ENCODE assay signal across 9 mouse cellular contexts in genomic region chr12:85164996-85165395, GRCm38 (mm10). TPM values are rescaled to one million over a fixed set of nuclear protein-coding genes. Genes with fewer than 3 reads are reported as not detected.
"Had no signal": no experiment of that assay in that cellular context is flagged by ENCODE, and none has a peak within 500 bp of the region (broad histone marks: within the 10 kb centered on the region; RNA-seq: fewer than 3 reads in every experiment).

No protein-coding gene starts in this region.

- ATAC-seq: midbrain, embryonic 13.5 days had no signal

- H3K4me2 ChIP-seq: liver, embryonic 13.5 days; midbrain, embryonic 13.5 days had no signal

- H3K9ac ChIP-seq: liver, embryonic 13.5 days; midbrain, embryonic 13.5 days had no signal

- H3K27ac ChIP-seq: left cerebral cortex, adult 2 months; liver, embryonic 13.5 days; midbrain, embryonic 13.5 days; stomach, postnatal 0 days had no signal

- H3K4me3 ChIP-seq: left cerebral cortex, adult 2 months; liver, embryonic 13.5 days; midbrain, embryonic 13.5 days had no signal

- DNase-seq: liver; liver, embryonic 13.5 days; lung, adult 18-20 months; right cerebral cortex, postnatal 14 days; thymus, postnatal 4 days had no signal

- H3K36me3 ChIP-seq: liver, embryonic 13.5 days; midbrain, embryonic 13.5 days had no signal

- H3K27me3 ChIP-seq: midbrain, embryonic 13.5 days had no signal

- H3K9me3 ChIP-seq: liver, embryonic 13.5 days; midbrain, embryonic 13.5 days had no signal

RNA-seq across cellular contexts. Expression of gene Pgf, which starts 12.6 kb away (rescaled TPM):
- total RNA-seq: megakaryocyte progenitor cell, adult 5-6 weeks had no signal

RNA-seq across cellular contexts. Expression of gene Rps6kl1, which starts 13.9 kb away (rescaled TPM):
- total RNA-seq: megakaryocyte progenitor cell, adult 5-6 weeks had no signal
